Mouse (Mus musculus) testis, adult 2 months (tissue): ENCODE measurements around the gene Metrn. TPM values are rescaled to one million over a fixed set of nuclear protein-coding genes. Genes with fewer than 3 reads are reported as not detected.
"Not testable (repeated sequence)": the region's sequence is repeated elsewhere in the genome, so short reads cannot be mapped to it uniquely, and the experiment has no call there.

ENCODE experiments used
- H3K27ac ChIP-seq: fragments of 200-500 bp; 2 replicates; pipeline ENCODE4 v1.5.1; 2012; ENCODE audit warnings: low read depth, low read length; ENCODE audit not compliant: control insufficient read depth, insufficient read depth
- H3K27me3 ChIP-seq: fragments of 200-500 bp; 2 replicates; pipeline ENCODE4 v1.6.1; 2012; ENCODE audit warnings: mild to moderate bottlenecking, low read length, moderate library complexity; ENCODE audit not compliant: control insufficient read depth, insufficient read depth
- H3K36me3 ChIP-seq: fragments of 200-500 bp; 2 replicates; pipeline ENCODE4 v1.6.1; 2012; ENCODE audit warnings: mild to moderate bottlenecking, low read length; ENCODE audit not compliant: control insufficient read depth, insufficient read depth
- H3K4me1 ChIP-seq: fragments of 200-500 bp; 2 replicates; pipeline ENCODE4 v1.6.1; 2012; ENCODE audit warnings: low read length; ENCODE audit not compliant: control insufficient read depth, insufficient read depth
- H3K4me3 ChIP-seq: fragments of 200-500 bp; 2 replicates; pipeline ENCODE4 v1.5.1; 2012; ENCODE audit warnings: low read depth, mild to moderate bottlenecking, low read length, moderate library complexity, mixed read lengths; ENCODE audit not compliant: control insufficient read depth
- CTCF ChIP-seq: fragments of 200-500 bp; IDR thresholded peaks from 2 replicates; pipeline ENCODE4 v1.5.1; 2012; ENCODE audit warnings: low read depth, mild to moderate bottlenecking, inconsistent platforms, low read length, moderate library complexity; ENCODE audit not compliant: control insufficient read depth, insufficient read depth, insufficient replicate concordance
- POLR2A ChIP-seq: fragments of 200-500 bp; IDR thresholded peaks from 2 replicates; pipeline ENCODE4 v1.6.1; 2012; ENCODE audit warnings: low read depth, mild to moderate bottlenecking, inconsistent platforms, low read length, moderate library complexity; ENCODE audit not compliant: control insufficient read depth
- polyA plus RNA-seq: library from polyadenylated mRNA; depleted of rRNA; stranded (reverse); fragments of >200 nt; gene quantifications from 2 replicates; pipeline ENCODE4 v1.2.3, GENCODE M21; 2012

Gene Metrn
- polyA plus RNA-seq, 1 experiment: 19.4 TPM

GRCm38 (mm10) chr17:25810890-25811289, 14.0 kb upstream of the Metrn start:
- Histone ChIP-seq H3K4me3 (no peak overlapping the region), H3K36me3 (no peaks in the 10 kb centered on the region), H3K4me1 (peaks cover 13% of the 10 kb centered on the region), H3K27ac (no peak overlapping the region), H3K27me3 (no peaks in the 10 kb centered on the region)
- no peak for TF ChIP-seq CTCF
- no peak for TF ChIP-seq POLR2A

GRCm38 (mm10) chr17:25809606-25810340, 12.8 kb upstream of the Metrn start:
- peak overlapping the region; percentile 52 for H3K4me3 ChIP-seq
- H3K27ac ChIP-seq: no peak overlapping the region
- H3K36me3 ChIP-seq: no peaks in the 10 kb centered on the region
- TF ChIP-seq CTCF (no peak), POLR2A (no peak)
- no peaks in the 10 kb centered on the region for H3K27me3 ChIP-seq
- H3K4me1 ChIP-seq: peaks cover 13% of the 10 kb centered on the region

GRCm38 (mm10) chr17:25808789-25809605, 12.1 kb upstream of the Metrn start, which contains the start of gene Fbxl16:
Fbxl16 (plus strand) TSS chr17:25809085.
- H3K4me1 ChIP-seq: peaks cover 13% of the 10 kb centered on the region
- no peaks in the 10 kb centered on the region for H3K27me3 ChIP-seq
- no peak for TF ChIP-seq POLR2A
- no peak for TF ChIP-seq CTCF
- no peaks in the 10 kb centered on the region for H3K36me3 ChIP-seq
- peak within 1 kb of the TSS; percentile 52 for H3K4me3 ChIP-seq
- no peak within 1 kb of the TSS for H3K27ac ChIP-seq

GRCm38 (mm10) chr17:25808028-25808427, 11.1 kb upstream of the Metrn start:
- Histone ChIP-seq H3K36me3 (no peaks in the 10 kb centered on the region), H3K4me3 (peak overlapping the region; percentile 52), H3K27me3 (no peaks in the 10 kb centered on the region), H3K27ac (no peak overlapping the region), H3K4me1 (peaks cover 9% of the 10 kb centered on the region)
- TF ChIP-seq CTCF (no peak), POLR2A (no peak)

- H3K27ac ChIP-seq, H3K36me3 ChIP-seq, H3K4me1 ChIP-seq, H3K27me3 ChIP-seq, H3K4me3 ChIP-seq: not testable (repeated sequence)
These were observed 10.5 kb upstream of the Metrn start for GRCm38 (mm10) chr17:25807452-25807851.

- Histone ChIP-seq H3K4me1 (peaks cover 9% of the 10 kb centered on the region), H3K27me3 (no peaks in the 10 kb centered on the region), H3K36me3 (no peaks in the 10 kb centered on the region), H3K4me3 (no peak overlapping the region), H3K27ac (no peak overlapping the region)
- no peak for TF ChIP-seq CTCF
- TF ChIP-seq POLR2A: no peak
These were observed 9.6 kb upstream of the Metrn start for GRCm38 (mm10) chr17:25806507-25806906.

GRCm38 (mm10) chr17:25802825-25803517, 6.0 kb upstream of the Metrn start:
- Histone ChIP-seq H3K4me3 (peak overlapping the region; percentile 71), H3K36me3 (no peaks in the 10 kb centered on the region)
- no peak for TF ChIP-seq CTCF
- no peak; the same call in 1 of the 2 replicates for TF ChIP-seq POLR2A

More at GRCm38 (mm10) chr17:25802825-25803517, 6.0 kb upstream of the Metrn start:
- H3K4me1 ChIP-seq: no peaks in the 10 kb centered on the region; the same call in 1 of the 2 replicates
- H3K27me3 ChIP-seq: no peaks in the 10 kb centered on the region
- H3K27ac ChIP-seq: no peak overlapping the region
